Mouse (Mus musculus) liver, embryonic 11.5 days (tissue): ENCODE results near the gene Sox2. TPM values are rescaled to one million over a fixed set of nuclear protein-coding genes. Genes with fewer than 3 reads are reported as not detected.
A peak's percentile ranks its signal among the peaks of the same experiment; 100 is the strongest.

ENCODE experiments used
- ATAC-seq: fragments of 200-750 bp; cut with Nextera tagmentation; replicated peaks from 2 replicates; pipeline ENCODE4 v1.8.0; 2017; ENCODE audit warnings: moderate number of reproducible peaks, mild to moderate bottlenecking, moderate TSS enrichment, moderate library complexity; ENCODE audit not compliant: low FRiP score
- DNase-seq: peaks from one replicate; pipeline ENCODE4 v3.0.0-alpha.2; 2017; ENCODE audit warnings: low spot score
- H3K27ac ChIP-seq: fragments of 300-500 bp; sonication (generic); 2 replicates; pipeline ENCODE4 v1.5.1; 2014; ENCODE audit warnings: mild to moderate bottlenecking, low read depth, low read length, control low read depth
- H3K27me3 ChIP-seq: fragments of 300-500 bp; sonication (generic); replicated peaks from 2 replicates; pipeline ENCODE4 v1.6.1; 2014; ENCODE audit warnings: low read length, mixed read lengths; ENCODE audit not compliant: control insufficient read depth, insufficient read depth
- H3K36me3 ChIP-seq: fragments of 300-500 bp; sonication (generic); 2 replicates; pipeline ENCODE4 v1.6.1; 2014; ENCODE audit warnings: mild to moderate bottlenecking, low read length, moderate library complexity, mixed read lengths; ENCODE audit not compliant: control insufficient read depth, insufficient read depth
- H3K4me1 ChIP-seq: fragments of 300-500 bp; sonication (generic); replicated peaks from 2 replicates; pipeline ENCODE4 v1.6.1; 2014; ENCODE audit warnings: low read length, mixed read lengths; ENCODE audit not compliant: control insufficient read depth, insufficient read depth
- H3K4me2 ChIP-seq: fragments of 300-500 bp; sonication (generic); 2 replicates; pipeline ENCODE4 v1.6.1; 2014; ENCODE audit warnings: mild to moderate bottlenecking, control low read depth, moderate library complexity
- H3K4me3 ChIP-seq: fragments of 300-500 bp; sonication (generic); 2 replicates; pipeline ENCODE4 v1.5.1; 2014; ENCODE audit warnings: low read depth, low read length, control low read depth
- H3K9ac ChIP-seq: fragments of 300-500 bp; sonication (generic); 2 replicates; pipeline ENCODE4 v1.6.1; 2014; ENCODE audit warnings: low read depth, low read length, control low read depth
- H3K9me3 ChIP-seq: fragments of 300-500 bp; sonication (generic); 2 replicates; pipeline ENCODE4 v1.6.1; 2016; ENCODE audit warnings: low read length, inconsistent platforms, mixed read lengths; ENCODE audit not compliant: control insufficient read depth
- WGBS: fragments of 180-500 bp; shearing (Covaris S2); extraction: QIAGEN DNeasy Blood & Tissue Kit; methylation state at CpG from one replicate; pipeline ENCODE4 v1.1.7; 2014; 5-methylcytosine and 5-hydroxymethylcytosine counted together
- polyA plus RNA-seq: library from polyadenylated mRNA; unstranded; fragments of >200 nt; fragmentation: Nextera tagmentation; extraction: Ambion mirVana; gene quantifications from 2 replicates; pipeline ENCODE4 v1.2.1, GENCODE M21; 2014

Gene Sox2
- polyA plus RNA-seq, 1 experiment from 2014 or later, result 0.55 TPM

- Histone ChIP-seq H3K27ac (no peak overlapping the region), H3K4me2 (no peak overlapping the region), H3K9ac (no peak overlapping the region), H3K36me3 (no peaks in the 10 kb centered on the region), H3K4me3 (no peak overlapping the region), H3K9me3 (no peaks in the 10 kb centered on the region), H3K27me3 (peaks cover 98% of the 10 kb centered on the region), H3K4me1 (peaks cover 8% of the 10 kb centered on the region)
- WGBS, result 9% methylated on average over 18 of the region's 18 CpGs
- DNase-seq, result no peak
- ATAC-seq, result no peak
Measured at GRCm38 (mm10) chr3:34667881-34668817, 17.9 kb downstream of the Sox2 start.

GRCm38 (mm10) chr3:34671024-34671660 lies 20.9 kb downstream of the Sox2 start:
- no peak for DNase-seq
- Histone ChIP-seq H3K4me2 (no peak overlapping the region), H3K36me3 (no peaks in the 10 kb centered on the region), H3K4me1 (no peaks in the 10 kb centered on the region), H3K9ac (no peak overlapping the region), H3K27ac (no peak overlapping the region), H3K4me3 (no peak overlapping the region), H3K27me3 (peaks cover 74% of the 10 kb centered on the region), H3K9me3 (no peaks in the 10 kb centered on the region)
- 11% methylated on average over 15 of the region's 15 CpGs for WGBS
- ATAC-seq, result no peak

- Histone ChIP-seq H3K9ac (no peak overlapping the region), H3K36me3 (no peaks in the 10 kb centered on the region), H3K4me1 (no peaks in the 10 kb centered on the region), H3K4me3 (no peak overlapping the region), H3K4me2 (no peak overlapping the region), H3K27me3 (no peaks in the 10 kb centered on the region; the same call in none of the 2 replicates), H3K9me3 (no peaks in the 10 kb centered on the region), H3K27ac (no peak overlapping the region)
- ATAC-seq (no peak), DNase-seq (no peak)
- WGBS, result 21% methylated on average over 7 of the region's 7 CpGs
Measured at GRCm38 (mm10) chr3:34678840-34679239, 28.6 kb downstream of the Sox2 start.

- ATAC-seq, result no peak
- WGBS, result 64% methylated on average over 2 of the region's 2 CpGs
- H3K36me3 ChIP-seq, result no peaks in the 10 kb centered on the region
- no peak overlapping the region for H3K9ac ChIP-seq
- H3K4me1 ChIP-seq, result no peaks in the 10 kb centered on the region
- H3K4me2 ChIP-seq, result no peak overlapping the region
- H3K27me3 ChIP-seq, result no peaks in the 10 kb centered on the region; the same call in 1 of the 2 replicates
- H3K4me3 ChIP-seq, result no peak overlapping the region
- H3K9me3 ChIP-seq, result no peaks in the 10 kb centered on the region
- H3K27ac ChIP-seq, result no peak overlapping the region
- DNase-seq, result no peak
Measured at GRCm38 (mm10) chr3:34679439-34679838, 29.2 kb downstream of the Sox2 start.

GRCm38 (mm10) chr3:34679921-34680320 lies 29.7 kb downstream of the Sox2 start:
- ATAC-seq (no peak), DNase-seq (no peak)
- Histone ChIP-seq H3K27me3 (no peaks in the 10 kb centered on the region; the same call in 1 of the 2 replicates), H3K9ac (no peak overlapping the region), H3K27ac (no peak overlapping the region), H3K36me3 (no peaks in the 10 kb centered on the region), H3K4me3 (no peak overlapping the region), H3K4me1 (no peaks in the 10 kb centered on the region), H3K4me2 (no peak overlapping the region), H3K9me3 (no peaks in the 10 kb centered on the region)
- 44% methylated on average over 3 of the region's 3 CpGs for WGBS

GRCm38 (mm10) chr3:34688072-34688471 lies 37.9 kb downstream of the Sox2 start:
- Histone ChIP-seq H3K4me2 (no peak overlapping the region), H3K27ac (no peak overlapping the region), H3K36me3 (no peaks in the 10 kb centered on the region), H3K4me3 (no peak overlapping the region), H3K27me3 (0 out of 2 replicates have a peak, but pooled peaks cover 3% of the 10 kb centered on the region), H3K4me1 (no peaks in the 10 kb centered on the region), H3K9ac (no peak overlapping the region), H3K9me3 (no peaks in the 10 kb centered on the region)
- ATAC-seq (no peak), DNase-seq (no peak)
- 77% methylated on average over 6 of the region's 6 CpGs for WGBS

- peak overlapping the region; percentile 55 for H3K4me2 ChIP-seq
- ATAC-seq, result no peak
- 13% methylated on average over 20 of the region's 20 CpGs for WGBS
- H3K9me3 ChIP-seq, result no peaks in the 10 kb centered on the region
- no peak overlapping the region for H3K4me3 ChIP-seq
- DNase-seq, result no peak
- H3K9ac ChIP-seq, result no peak overlapping the region
- 0 out of 2 replicates have a peak, but pooled peaks cover 3% of the 10 kb centered on the region for H3K27me3 ChIP-seq
- H3K4me1 ChIP-seq, result no peaks in the 10 kb centered on the region
- H3K36me3 ChIP-seq, result no peaks in the 10 kb centered on the region
- no peak overlapping the region for H3K27ac ChIP-seq
Measured at GRCm38 (mm10) chr3:34691703-34692393, 41.6 kb downstream of the Sox2 start.

GRCm38 (mm10) chr3:34692394-34692745 lies 42.2 kb downstream of the Sox2 start:
- no peak overlapping the region for H3K27ac ChIP-seq
- H3K4me3 ChIP-seq, result no peak overlapping the region
- no peak for ATAC-seq

More at GRCm38 (mm10) chr3:34692394-34692745, 42.2 kb downstream of the Sox2 start:
- H3K36me3 ChIP-seq, result no peaks in the 10 kb centered on the region
- H3K9ac ChIP-seq, result no peak overlapping the region
- H3K4me1 ChIP-seq, result no peaks in the 10 kb centered on the region
- no peak for DNase-seq
- H3K27me3 ChIP-seq, result 0 out of 2 replicates have a peak, but pooled peaks cover 3% of the 10 kb centered on the region
- H3K9me3 ChIP-seq, result no peaks in the 10 kb centered on the region
- 23% methylated on average over 15 of the region's 15 CpGs for WGBS
- peak overlapping the region; percentile 55 for H3K4me2 ChIP-seq
